ENCODE assay signal across 19 mouse cellular contexts in the genomic region with DNA sequence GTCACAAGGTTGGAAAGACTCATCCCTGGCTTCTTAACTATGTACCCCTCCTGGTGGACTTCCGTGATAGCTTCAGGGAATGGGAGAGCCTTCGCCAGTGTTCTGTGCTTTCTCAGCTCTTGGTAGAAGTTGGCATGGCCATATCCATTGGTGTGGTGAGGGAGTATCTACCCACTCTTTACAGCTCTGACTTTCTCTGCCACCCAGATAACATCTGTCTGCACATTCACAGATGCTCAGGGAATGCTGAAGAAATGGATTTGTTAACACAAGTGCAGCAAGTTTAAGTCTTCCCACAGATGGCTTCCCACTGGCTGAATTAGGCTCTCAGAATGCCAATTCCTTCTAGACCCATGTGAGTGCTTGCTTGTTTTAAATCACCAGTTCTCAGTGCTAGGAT. TPM values are rescaled to one million over a fixed set of nuclear protein-coding genes. Genes with fewer than 3 reads are reported as not detected.
A peak's percentile ranks its signal among the peaks of the same experiment; 100 is the strongest.
DNase-seq lines count a peak whose midpoint lies in the region; ATAC-seq lines count a peak whose summit lies in the region.
"Had no signal": no experiment of that assay in that cellular context is flagged by ENCODE, and none has a peak within 500 bp of the region (broad histone marks: within the 10 kb centered on the region; RNA-seq: fewer than 3 reads in every experiment).

No protein-coding gene starts in this region.

- DNase-seq in heart, adult 11 months: peak; percentile 79
- no peak for DNase-seq in heart, postnatal 10 days
- peak; percentile 83 for DNase-seq in brain, adult 2 months (ENCODE audit: low read depth, low spot score)
- peak; percentile 74 for DNase-seq in telencephalon, adult 2 months (ENCODE audit: low read depth, low spot score)
- DNase-seq: adrenal gland, adult 2 months; adrenal gland, postnatal 10 days; adrenal gland, postnatal 25 days; cerebellum, adult 11-12 months; cerebellum, adult 2 months; cerebellum, adult 9-10 months; cerebellum, postnatal 10 days; cerebellum, postnatal 25 days; forebrain, postnatal 0 days had no signal

- no peaks in the 10 kb centered on the region for H3K36me3 ChIP-seq in kidney, embryonic 14.5 days (ENCODE audit: control insufficient read depth, insufficient read depth, low read length)
- H3K36me3 ChIP-seq: embryonic facial prominence, embryonic 10.5 days; embryonic facial prominence, embryonic 12.5 days; forebrain, embryonic 15.5 days had no signal

- no peaks in the 10 kb centered on the region for H3K27me3 ChIP-seq in kidney, embryonic 14.5 days (ENCODE audit: control insufficient read depth, insufficient read depth, low read length)
- H3K27me3 ChIP-seq: embryonic facial prominence, embryonic 12.5 days had no signal

- no peaks in the 10 kb centered on the region for H3K9me3 ChIP-seq in kidney, embryonic 14.5 days (ENCODE audit: control insufficient read depth, low read length)
- H3K9me3 ChIP-seq: embryonic facial prominence, embryonic 10.5 days; embryonic facial prominence, embryonic 12.5 days; forebrain, embryonic 13.5 days; forebrain, embryonic 15.5 days had no signal

- no peaks in the 10 kb centered on the region for H3K4me1 ChIP-seq in kidney, embryonic 14.5 days (ENCODE audit: control insufficient read depth, insufficient read depth, low read length)
- H3K4me1 ChIP-seq: embryonic facial prominence, embryonic 10.5 days; embryonic facial prominence, embryonic 12.5 days; forebrain, embryonic 13.5 days; forebrain, embryonic 15.5 days had no signal

- WGBS in kidney, embryonic 14.5 days: 84% methylated on average over 2 of the region's 2 CpGs

- no peak overlapping the region for H3K27ac ChIP-seq in kidney, embryonic 14.5 days (ENCODE audit: low read depth, low read length)
- H3K27ac ChIP-seq: embryonic facial prominence, embryonic 10.5 days; embryonic facial prominence, embryonic 12.5 days; forebrain, embryonic 13.5 days; forebrain, embryonic 15.5 days had no signal

- ATAC-seq in kidney, embryonic 14.5 days (ENCODE audit: low FRiP score, low TSS enrichment): no peak
- ATAC-seq: forebrain, embryonic 13.5 days; forebrain, embryonic 15.5 days; forebrain, postnatal 0 days had no signal

- no peak overlapping the region for H3K4me2 ChIP-seq in kidney, embryonic 14.5 days (replicated peaks; ENCODE audit: low read depth, low read length)
- H3K4me2 ChIP-seq: embryonic facial prominence, embryonic 12.5 days; forebrain, embryonic 13.5 days; forebrain, embryonic 15.5 days had no signal

- H3K9ac ChIP-seq in kidney, embryonic 14.5 days (ENCODE audit: low read depth, low read length): no peak overlapping the region
- H3K9ac ChIP-seq: embryonic facial prominence, embryonic 12.5 days; forebrain, embryonic 13.5 days; forebrain, embryonic 15.5 days; forebrain, postnatal 0 days had no signal

- no peak overlapping the region for H3K4me3 ChIP-seq in kidney, embryonic 14.5 days (ENCODE audit: low read length)
- H3K4me3 ChIP-seq: embryonic facial prominence, embryonic 10.5 days; embryonic facial prominence, embryonic 12.5 days; forebrain, embryonic 13.5 days; forebrain, embryonic 15.5 days had no signal

- intact Hi-C loops in heart, postnatal 10 days (cut with DNase I): no loop called here

RNA-seq across cellular contexts. Expression of a gene that starts 8.0 kb away (rescaled TPM):
- total RNA-seq in heart, postnatal 10 days (2021): 10 to 100 TPM; 26.8 to 27.7 TPM
- 3.5 and 4.2 TPM in 2 replicates for polyA plus RNA-seq in kidney, embryonic 14.5 days (2014; fragmentation: Nextera tagmentation; extraction: Ambion mirVana)
- total RNA-seq: MEL had no signal

RNA-seq across cellular contexts. Expression of a gene that starts 10.3 kb away (rescaled TPM):
- total RNA-seq in heart, postnatal 10 days (2021): 10 to 100 TPM in 1 of 2 experiments, 1 to 10 TPM in 1; 8.4 to 10.0 TPM
- 12.4 and 17.0 TPM in 2 replicates for polyA plus RNA-seq in kidney, embryonic 14.5 days (2014; fragmentation: Nextera tagmentation; extraction: Ambion mirVana)

RNA-seq across cellular contexts. Expression of a gene that starts 19.3 kb away (rescaled TPM):
- 10 to 100 TPM; 16.3 to 17.8 TPM for total RNA-seq in heart, postnatal 10 days (2021)
- polyA plus RNA-seq in kidney, embryonic 14.5 days (2014; fragmentation: Nextera tagmentation; extraction: Ambion mirVana): 27.7 and 28.0 TPM in 2 replicates

RNA-seq across cellular contexts. Expression of a gene that starts 41.7 kb away (rescaled TPM):
- 10 to 100 TPM; 11.7 to 13.3 TPM for total RNA-seq in heart, postnatal 10 days (2021)
- polyA plus RNA-seq in kidney, embryonic 14.5 days (2014; fragmentation: Nextera tagmentation; extraction: Ambion mirVana): 31.9 and 35.7 TPM in 2 replicates

Comparison
In these comparisons a context has a peak if more than half of its experiments do, and no peak if none do; other contexts are left out.
1. DNase-seq: peak in heart, adult 11 months (single experiment), brain, adult 2 months (single experiment) and telencephalon, adult 2 months (single experiment); none in heart, postnatal 10 days (0 of 2).